In genomic region chr4:63544494-63545230, GRCm38 (mm10) we compare ENCODE assay signal across 8 mouse cellular contexts. TPM values are rescaled to one million over a fixed set of nuclear protein-coding genes. Genes with fewer than 3 reads are reported as not detected.
DNase-seq lines count a peak whose midpoint lies in the region; ATAC-seq and TF ChIP-seq lines count a peak whose summit lies in the region.

Gene Atp6v1g1, plus strand, starts transcription at chr4:63544772.

- peaks cover 47% of the 10 kb centered on the region for H3K4me1 ChIP-seq in bone marrow macrophage, adult 2 months (ENCODE audit: control insufficient read depth, insufficient read depth, low read length)
- H3K4me1 ChIP-seq in embryonic fibroblast, embryonic 13.5 days (ENCODE audit: control insufficient read depth, insufficient read depth, low read length): peaks cover 15% of the 10 kb centered on the region
- H3K4me1 ChIP-seq in heart, embryonic 10.5 days: peaks cover 42% of the 10 kb centered on the region
- H3K4me1 ChIP-seq in kidney, embryonic 15.5 days: peaks cover 34% of the 10 kb centered on the region
- peaks cover 19% of the 10 kb centered on the region for H3K4me1 ChIP-seq in liver, embryonic 11.5 days (replicated peaks; ENCODE audit: control insufficient read depth, insufficient read depth, low read length)
- H3K4me1 ChIP-seq in stomach, embryonic 14.5 days (ENCODE audit: control insufficient read depth, insufficient read depth, low read length): peaks cover 20% of the 10 kb centered on the region; the same call in 1 of the 2 replicates

- no peak for TF ChIP-seq POLR2A in bone marrow macrophage, adult 2 months (IDR thresholded peaks at IDR 0.05; ENCODE audit: borderline replicate concordance, low read depth, low read length)
- TF ChIP-seq POLR2A in embryonic fibroblast, embryonic 13.5 days (IDR thresholded peaks at IDR 0.05; ENCODE audit: low read depth, low read length): peak; percentile 69

- peak; percentile 96 for ATAC-seq in kidney, embryonic 15.5 days (replicated peaks; ENCODE audit: low FRiP score)
- peak; percentile 94 for ATAC-seq in liver, embryonic 11.5 days (replicated peaks; ENCODE audit: low FRiP score)
- ATAC-seq in stomach, embryonic 14.5 days (ENCODE audit: insufficient number of reproducible peaks, insufficient read depth, low FRiP score, low read depth): peak; percentile 95

- DNase-seq in B cell, adult 2 months: peak; percentile 92 to 93
- DNase-seq in heart, embryonic 10.5 days (ENCODE audit: low spot score): peak; percentile 98
- DNase-seq in liver, embryonic 11.5 days (ENCODE audit: low spot score): peak; percentile 90
- DNase-seq in naive thymus-derived CD4-positive, alpha-beta T cell, adult 2 months (ENCODE audit: low read depth): peak; percentile 95

- peaks cover 18% of the 10 kb centered on the region for H3K36me3 ChIP-seq in heart, embryonic 10.5 days
- peaks cover 16% of the 10 kb centered on the region for H3K36me3 ChIP-seq in kidney, embryonic 15.5 days
- peaks cover 13% of the 10 kb centered on the region for H3K36me3 ChIP-seq in liver, embryonic 11.5 days (ENCODE audit: control insufficient read depth, insufficient read depth, low read length)
- H3K36me3 ChIP-seq in stomach, embryonic 14.5 days (ENCODE audit: control insufficient read depth, insufficient read depth, low read length): peaks cover 12% of the 10 kb centered on the region

- no peak for TF ChIP-seq CTCF in bone marrow macrophage, adult 2 months (IDR thresholded peaks at IDR 0.05; ENCODE audit: low read depth, low read length)
- TF ChIP-seq CTCF in embryonic fibroblast, embryonic 13.5 days (IDR thresholded peaks at IDR 0.05; ENCODE audit: borderline replicate concordance, insufficient read depth, low read length): no peak

- H3K27me3 ChIP-seq in heart, embryonic 10.5 days (ENCODE audit: insufficient read depth, poor library complexity, severe bottlenecking): no peaks in the 10 kb centered on the region
- H3K27me3 ChIP-seq in kidney, embryonic 15.5 days: no peaks in the 10 kb centered on the region
- no peaks in the 10 kb centered on the region for H3K27me3 ChIP-seq in liver, embryonic 11.5 days (replicated peaks; ENCODE audit: control insufficient read depth, insufficient read depth, low read length)
- no peaks in the 10 kb centered on the region for H3K27me3 ChIP-seq in stomach, embryonic 14.5 days (ENCODE audit: control insufficient read depth, insufficient read depth, low read length)

- H3K27ac ChIP-seq in bone marrow macrophage, adult 2 months (ENCODE audit: insufficient read depth, low read depth, low read length): peak within 1 kb of the TSS; percentile 81
- peak within 1 kb of the TSS; percentile 48 for H3K27ac ChIP-seq in embryonic fibroblast, embryonic 13.5 days (ENCODE audit: insufficient read depth, low read length)
- peak within 1 kb of the TSS; percentile 96 for H3K27ac ChIP-seq in heart, embryonic 10.5 days
- peak within 1 kb of the TSS; percentile 91 for H3K27ac ChIP-seq in kidney, embryonic 15.5 days
- H3K27ac ChIP-seq in liver, embryonic 11.5 days (ENCODE audit: low read depth, low read length): peak within 1 kb of the TSS; percentile 73
- peak within 1 kb of the TSS; percentile 69 for H3K27ac ChIP-seq in stomach, embryonic 14.5 days (ENCODE audit: low read length)

- peak within 1 kb of the TSS; percentile 75 for H3K4me2 ChIP-seq in kidney, embryonic 15.5 days
- H3K4me2 ChIP-seq in liver, embryonic 11.5 days: peak within 1 kb of the TSS; percentile 77
- peak within 1 kb of the TSS; percentile 60 for H3K4me2 ChIP-seq in stomach, embryonic 14.5 days (replicated peaks; ENCODE audit: low read depth, low read length)

- peak within 1 kb of the TSS; percentile 90 for H3K4me3 ChIP-seq in bone marrow macrophage, adult 2 months (ENCODE audit: insufficient read depth, low read length)
- H3K4me3 ChIP-seq in embryonic fibroblast, embryonic 13.5 days (ENCODE audit: insufficient read depth, low read length): peak within 1 kb of the TSS; percentile 92
- peak within 1 kb of the TSS; percentile 87 for H3K4me3 ChIP-seq in heart, embryonic 10.5 days
- peak within 1 kb of the TSS; percentile 80 for H3K4me3 ChIP-seq in kidney, embryonic 15.5 days (replicated peaks)
- peak within 1 kb of the TSS; percentile 87 for H3K4me3 ChIP-seq in liver, embryonic 11.5 days (ENCODE audit: low read depth, low read length)
- H3K4me3 ChIP-seq in stomach, embryonic 14.5 days (ENCODE audit: low read depth, low read length): peak within 1 kb of the TSS; percentile 84

- no peaks in the 10 kb centered on the region for H3K9me3 ChIP-seq in heart, embryonic 10.5 days
- H3K9me3 ChIP-seq in kidney, embryonic 15.5 days (replicated peaks): no peaks in the 10 kb centered on the region
- no peaks in the 10 kb centered on the region for H3K9me3 ChIP-seq in liver, embryonic 11.5 days (ENCODE audit: control insufficient read depth, low read length)
- no peaks in the 10 kb centered on the region for H3K9me3 ChIP-seq in stomach, embryonic 14.5 days (ENCODE audit: control insufficient read depth, low read depth, low read length)

- WGBS in heart, embryonic 10.5 days: under 1% methylated on average over 52 of the region's 57 CpGs
- whole genome bisulfite sequencing in kidney, embryonic 15.5 days: 2% methylated on average over 47 of the region's 57 CpGs
- under 1% methylated on average over 53 of the region's 57 CpGs for WGBS in liver, embryonic 11.5 days
- WGBS in stomach, embryonic 14.5 days: under 1% methylated on average over 46 of the region's 57 CpGs

- peak within 1 kb of the TSS; percentile 89 for H3K9ac ChIP-seq in kidney, embryonic 15.5 days
- peak within 1 kb of the TSS; percentile 95 for H3K9ac ChIP-seq in liver, embryonic 11.5 days (ENCODE audit: low read depth, low read length)
- H3K9ac ChIP-seq in stomach, embryonic 14.5 days (replicated peaks; ENCODE audit: low read depth, low read length): peak within 1 kb of the TSS; percentile 80

RNA-seq across cellular contexts. Expression of gene Atp6v1g1, which starts in this region (rescaled TPM):
- 270 and 275 TPM in 2 replicates for polyA plus RNA-seq in bone marrow macrophage, adult 2 months (2012; ENCODE audit: insufficient read depth, insufficient read length, missing spikeins)
- 181 and 213 TPM in 2 replicates for polyA plus RNA-seq in embryonic fibroblast, embryonic 13.5 days (2011; ENCODE audit: insufficient read length, low read depth, missing spikeins)
- polyA plus RNA-seq in heart, embryonic 10.5 days (2016; fragmentation: Nextera tagmentation; extraction: Ambion mirVana): 190 and 227 TPM in 2 replicates
- polyA plus RNA-seq in kidney, embryonic 15.5 days (2015; fragmentation: Nextera tagmentation; extraction: Ambion mirVana): 287 and 307 TPM in 2 replicates
- polyA plus RNA-seq in liver, embryonic 11.5 days (2014; fragmentation: Nextera tagmentation; extraction: Ambion mirVana): 191 and 204 TPM in 2 replicates
- polyA plus RNA-seq in stomach, embryonic 14.5 days (2014; fragmentation: Nextera tagmentation; extraction: Ambion mirVana): 267 and 268 TPM in 2 replicates

Comparison
In these comparisons a context has a peak if more than half of its experiments do, and no peak if none do; other contexts are left out.
1. Peak in every context shown above with its lines: DNase-seq, ATAC-seq, H3K4me3 ChIP-seq and H3K27ac ChIP-seq.